Comparison of ENCODE assay signal across 29 mouse cellular contexts in the genomic region with DNA sequence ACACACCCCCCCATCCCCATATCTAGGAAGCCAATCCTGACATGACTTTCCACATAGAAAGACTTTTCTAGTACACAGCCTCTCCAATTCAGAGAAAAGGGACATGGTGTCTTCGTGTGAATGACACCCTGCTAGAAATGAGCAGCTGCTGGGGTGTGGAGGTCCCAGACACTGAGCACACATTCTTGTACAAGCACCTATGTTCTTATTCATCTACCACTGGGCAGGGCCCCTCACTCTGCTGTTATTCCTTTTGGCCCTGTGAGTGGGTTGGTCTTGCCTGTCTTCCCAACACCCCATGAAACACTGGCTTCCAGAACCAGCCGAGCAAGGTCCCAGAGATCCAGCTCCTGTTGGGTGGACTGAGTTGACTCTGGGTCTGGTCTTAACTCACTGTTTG.
"Had no signal": no experiment of that assay in that cellular context is flagged by ENCODE, and none has a peak within 500 bp of the region (broad histone marks: within the 10 kb centered on the region; RNA-seq: fewer than 3 reads in every experiment).

No protein-coding gene starts in this region.

- H3K4me1 ChIP-seq: limb, embryonic 15.5 days; liver, embryonic 12.5 days; liver, embryonic 13.5 days; liver, embryonic 15.5 days; lung, embryonic 15.5 days; megakaryocyte, embryonic 14.5 days; midbrain, embryonic 10.5 days had no signal

- DNase-seq: left cerebral cortex, postnatal 4 days; liver; liver, embryonic 13.5 days; liver, postnatal 0 days; lung, adult 18-20 months; lung, adult 2 months; lung, embryonic 14.5 days; lung, postnatal 10 days; lung, postnatal 14 days; lung, postnatal 36 days; lung, postnatal 4 days; midbrain, embryonic 14.5 days had no signal

- H3K4me2 ChIP-seq: limb, embryonic 12.5 days; limb, embryonic 13.5 days; limb, embryonic 15.5 days; liver, embryonic 11.5 days; liver, embryonic 12.5 days; liver, embryonic 13.5 days; liver, embryonic 15.5 days; lung, embryonic 14.5 days; lung, embryonic 15.5 days; midbrain, embryonic 11.5 days; midbrain, embryonic 12.5 days; midbrain, embryonic 13.5 days; midbrain, embryonic 15.5 days; neural tube, embryonic 12.5 days had no signal

- H3K4me3 ChIP-seq: limb, embryonic 10.5 days; limb, embryonic 12.5 days; limb, embryonic 13.5 days; limb, embryonic 15.5 days; liver, embryonic 12.5 days; liver, embryonic 13.5 days; liver, embryonic 15.5 days; lung, embryonic 15.5 days; megakaryocyte, embryonic 14.5 days; midbrain, embryonic 10.5 days; midbrain, embryonic 12.5 days; midbrain, embryonic 13.5 days; midbrain, embryonic 15.5 days; neural tube, embryonic 12.5 days had no signal

- H3K9me3 ChIP-seq: limb, embryonic 10.5 days; limb, embryonic 12.5 days; limb, embryonic 13.5 days; limb, embryonic 15.5 days; liver, embryonic 12.5 days; liver, embryonic 13.5 days; liver, embryonic 15.5 days; lung, embryonic 15.5 days; megakaryocyte, embryonic 14.5 days; midbrain, embryonic 10.5 days; midbrain, embryonic 12.5 days; midbrain, embryonic 13.5 days; midbrain, embryonic 15.5 days; neural tube, embryonic 12.5 days had no signal

- H3K27ac ChIP-seq: limb, embryonic 10.5 days; limb, embryonic 12.5 days; limb, embryonic 13.5 days; limb, embryonic 15.5 days; liver, embryonic 12.5 days; liver, embryonic 13.5 days; liver, embryonic 14.5 days; liver, embryonic 15.5 days; lung, embryonic 15.5 days; macrophage; midbrain, embryonic 10.5 days; midbrain, embryonic 12.5 days; midbrain, embryonic 13.5 days; midbrain, embryonic 15.5 days; neural tube, embryonic 12.5 days had no signal

- H3K27me3 ChIP-seq: limb, embryonic 12.5 days; limb, embryonic 13.5 days; limb, embryonic 15.5 days; liver, embryonic 12.5 days; liver, embryonic 13.5 days; liver, embryonic 15.5 days; lung, embryonic 15.5 days; midbrain, embryonic 12.5 days; midbrain, embryonic 13.5 days; midbrain, embryonic 15.5 days; neural tube, embryonic 12.5 days had no signal
